Mouse (Mus musculus): Measurements from ENCODE around the gene Celsr3.

DNA sequence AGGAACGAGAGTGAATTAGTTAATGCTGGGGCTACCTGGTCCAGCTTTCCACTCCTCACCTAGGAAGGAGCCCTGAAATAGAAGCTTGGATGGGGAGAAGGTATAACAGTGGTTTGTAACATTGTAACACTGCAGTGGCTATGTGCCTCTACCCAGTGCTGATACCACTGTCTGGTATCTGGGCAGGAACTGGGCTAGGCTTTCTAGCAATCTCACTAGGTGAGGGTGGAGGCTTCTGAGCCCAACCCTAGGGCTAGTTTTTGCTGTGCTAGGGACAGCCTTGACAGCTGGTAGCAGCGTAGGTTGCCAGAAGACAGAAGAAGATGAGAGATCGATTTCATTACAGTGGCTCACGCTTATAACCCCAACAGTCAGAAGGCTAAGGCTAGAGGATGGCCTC is 49.5 kb upstream of the Celsr3 start:
- TF ChIP-seq CTCF (IDR thresholded peaks at IDR 0.05; ENCODE audit: extremely low read depth, insufficient read length, insufficient replicate concordance, low read depth, low read length) (no peak), POLR2A (IDR thresholded peaks at IDR 0.05; ENCODE audit: low read depth, low read length) (no peak)

Data from small intestine, adult 2 months (tissue).